Mouse (Mus musculus) midbrain, embryonic 12.5 days (tissue): ENCODE measurements around the gene Gm20388. TPM values are rescaled to one million over a fixed set of nuclear protein-coding genes. Genes with fewer than 3 reads are reported as not detected.
A peak's percentile ranks its signal among the peaks of the same experiment; 100 is the strongest.

Experiments
- ATAC-seq: fragments of 200-750 bp; cut with Nextera tagmentation; 2 replicates; pipeline ENCODE4 v1.8.0; 2017; ENCODE audit warnings: low read depth, moderate TSS enrichment, moderate library complexity; ENCODE audit not compliant: low FRiP score
- H3K27ac ChIP-seq: fragments of 300-500 bp; sonication (generic); replicated peaks from 2 replicates; pipeline ENCODE4 v1.5.1; 2016; ENCODE audit warnings: mild to moderate bottlenecking
- H3K27me3 ChIP-seq: fragments of 300-500 bp; sonication (generic); 2 replicates; pipeline ENCODE4 v1.6.1; 2016; ENCODE audit warnings: mild to moderate bottlenecking
- H3K36me3 ChIP-seq: fragments of 300-500 bp; sonication (generic); 2 replicates; pipeline ENCODE4 v1.6.1; 2016
- H3K4me1 ChIP-seq: fragments of 300-500 bp; sonication (generic); 2 replicates; pipeline ENCODE4 v1.6.1; 2016
- H3K4me2 ChIP-seq: fragments of 300-500 bp; sonication (generic); replicated peaks from 2 replicates; pipeline ENCODE4 v1.6.1; 2016; ENCODE audit warnings: mild to moderate bottlenecking, moderate library complexity
- H3K4me3 ChIP-seq: fragments of 300-500 bp; sonication (generic); 2 replicates; pipeline ENCODE4 v1.5.1; 2016; ENCODE audit warnings: mild to moderate bottlenecking
- H3K9ac ChIP-seq: fragments of 300-500 bp; sonication (generic); replicated peaks from 2 replicates; pipeline ENCODE4 v1.6.1; 2016; ENCODE audit warnings: mild to moderate bottlenecking, moderate library complexity
- H3K9me3 ChIP-seq: fragments of 300-500 bp; sonication (generic); 2 replicates; pipeline ENCODE4 v1.6.1; 2016; ENCODE audit warnings: mild to moderate bottlenecking
- WGBS: fragments of 180-500 bp; shearing (Covaris S2); methylation state at CpG from one replicate; pipeline ENCODE4 v1.1.7; 2016; 5-methylcytosine and 5-hydroxymethylcytosine counted together
- polyA plus RNA-seq: library from polyadenylated mRNA; unstranded; fragments of >200 nt; fragmentation: Nextera tagmentation; extraction: Ambion mirVana; gene quantifications from 2 replicates; pipeline ENCODE4 v1.2.1, GENCODE M21; 2016

Gm20388 gene
- polyA plus RNA-seq, 1 experiment from 2014 or later, result not detected

GRCm38 (mm10) chr8:120136618-120137017 is 226.0 kb downstream of the Gm20388 start:
- ATAC-seq, result no peak
- Histone ChIP-seq H3K9ac (no peak overlapping the region), H3K9me3 (no peaks in the 10 kb centered on the region), H3K27ac (no peak overlapping the region), H3K36me3 (no peaks in the 10 kb centered on the region), H3K4me2 (no peak overlapping the region), H3K4me1 (peaks cover 15% of the 10 kb centered on the region), H3K27me3 (0 out of 2 replicates have a peak, but pooled peaks cover 5% of the 10 kb centered on the region), H3K4me3 (no peak overlapping the region)
- WGBS, result 60% methylated on average over 7 of the region's 7 CpGs

- no peak overlapping the region for H3K4me3 ChIP-seq
- peaks cover 25% of the 10 kb centered on the region for H3K4me1 ChIP-seq
- H3K9ac ChIP-seq, result no peak overlapping the region
- H3K9me3 ChIP-seq, result no peaks in the 10 kb centered on the region
- no peak overlapping the region for H3K27ac ChIP-seq
- no peaks in the 10 kb centered on the region for H3K36me3 ChIP-seq
- 0 out of 2 replicates have a peak, but pooled peaks cover 5% of the 10 kb centered on the region for H3K27me3 ChIP-seq
- H3K4me2 ChIP-seq, result no peak overlapping the region
- 92% methylated on average over 2 of the region's 2 CpGs for WGBS
- no peak for ATAC-seq
These were observed 228.3 kb downstream of the Gm20388 start for GRCm38 (mm10) chr8:120138958-120139357.

GRCm38 (mm10) chr8:120140769-120141168 is 230.1 kb downstream of the Gm20388 start:
- H3K4me2 ChIP-seq, result no peak overlapping the region
- H3K27me3 ChIP-seq, result 0 out of 2 replicates have a peak, but pooled peaks cover 5% of the 10 kb centered on the region
- H3K4me1 ChIP-seq, result peaks cover 39% of the 10 kb centered on the region
- H3K9ac ChIP-seq, result no peak overlapping the region
- ATAC-seq, result no peak
- 83% methylated on average over 3 of the region's 3 CpGs for WGBS
- H3K9me3 ChIP-seq, result no peaks in the 10 kb centered on the region
- H3K36me3 ChIP-seq, result no peaks in the 10 kb centered on the region
- H3K27ac ChIP-seq, result no peak overlapping the region
- H3K4me3 ChIP-seq, result no peak overlapping the region

- Histone ChIP-seq H3K27ac (peak overlapping the region; percentile 78), H3K36me3 (no peaks in the 10 kb centered on the region), H3K9me3 (no peaks in the 10 kb centered on the region), H3K9ac (no peak overlapping the region), H3K4me2 (no peak overlapping the region), H3K4me1 (peaks cover 31% of the 10 kb centered on the region), H3K27me3 (no peaks in the 10 kb centered on the region), H3K4me3 (no peak overlapping the region)
- peak; percentile 65 for ATAC-seq
- WGBS, result 62% methylated on average over 15 of the region's 15 CpGs
These were observed 233.4 kb downstream of the Gm20388 start for GRCm38 (mm10) chr8:120143911-120144651.

GRCm38 (mm10) chr8:120144652-120145301 is 234.1 kb downstream of the Gm20388 start:
- ATAC-seq, result no peak; the same call in 1 of the 2 replicates
- no peak overlapping the region for H3K4me3 ChIP-seq
- H3K4me2 ChIP-seq, result no peak overlapping the region
- H3K27me3 ChIP-seq, result no peaks in the 10 kb centered on the region; the same call in 1 of the 2 replicates
- peak overlapping the region; percentile 78 for H3K27ac ChIP-seq
- 60% methylated on average over 12 of the region's 12 CpGs for WGBS
- no peak overlapping the region for H3K9ac ChIP-seq
- no peaks in the 10 kb centered on the region for H3K36me3 ChIP-seq
- H3K9me3 ChIP-seq, result no peaks in the 10 kb centered on the region
- peaks cover 31% of the 10 kb centered on the region for H3K4me1 ChIP-seq

GRCm38 (mm10) chr8:120146051-120146450 is 235.4 kb downstream of the Gm20388 start:
- no peak overlapping the region for H3K4me2 ChIP-seq
- no peaks in the 10 kb centered on the region for H3K9me3 ChIP-seq
- 82% methylated on average over 1 of the region's 1 CpGs for WGBS
- no peak overlapping the region for H3K27ac ChIP-seq
- H3K27me3 ChIP-seq, result no peaks in the 10 kb centered on the region; the same call in 1 of the 2 replicates
- ATAC-seq, result no peak
- no peak overlapping the region for H3K4me3 ChIP-seq
- H3K4me1 ChIP-seq, result peaks cover 30% of the 10 kb centered on the region
- H3K9ac ChIP-seq, result no peak overlapping the region
- no peaks in the 10 kb centered on the region for H3K36me3 ChIP-seq

- Histone ChIP-seq H3K27me3 (peaks cover 4% of the 10 kb centered on the region; the same call in 1 of the 2 replicates), H3K4me1 (peaks cover 22% of the 10 kb centered on the region), H3K9me3 (no peaks in the 10 kb centered on the region), H3K27ac (no peak overlapping the region), H3K4me2 (no peak overlapping the region), H3K36me3 (0 out of 2 replicates have a peak, but pooled peaks cover 12% of the 10 kb centered on the region), H3K4me3 (no peak overlapping the region), H3K9ac (no peak overlapping the region)
- no peak for ATAC-seq
- 73% methylated on average over 12 of the region's 12 CpGs for WGBS
These were observed 239.4 kb downstream of the Gm20388 start for GRCm38 (mm10) chr8:120150028-120150427.

- Histone ChIP-seq H3K4me2 (no peak overlapping the region), H3K27ac (no peak overlapping the region), H3K9me3 (no peaks in the 10 kb centered on the region), H3K36me3 (0 out of 2 replicates have a peak, but pooled peaks cover 12% of the 10 kb centered on the region), H3K4me3 (no peak overlapping the region), H3K9ac (no peak overlapping the region), H3K27me3 (peaks cover 4% of the 10 kb centered on the region; the same call in 1 of the 2 replicates), H3K4me1 (peaks cover 25% of the 10 kb centered on the region)
- 67% methylated on average over 9 of the region's 9 CpGs for WGBS
- no peak for ATAC-seq
These were observed 240.5 kb downstream of the Gm20388 start for GRCm38 (mm10) chr8:120151151-120151550.

- Histone ChIP-seq H3K9ac (no peak overlapping the region), H3K4me1 (peaks cover 25% of the 10 kb centered on the region), H3K27me3 (peaks cover 4% of the 10 kb centered on the region; the same call in 1 of the 2 replicates), H3K36me3 (0 out of 2 replicates have a peak, but pooled peaks cover 12% of the 10 kb centered on the region), H3K4me3 (no peak overlapping the region), H3K27ac (no peak overlapping the region), H3K4me2 (no peak overlapping the region), H3K9me3 (no peaks in the 10 kb centered on the region)
- WGBS, result 61% methylated on average over 7 of the region's 7 CpGs
- no peak for ATAC-seq
These were observed 242.0 kb downstream of the Gm20388 start for GRCm38 (mm10) chr8:120152636-120153035.

GRCm38 (mm10) chr8:120160366-120160765 is 249.7 kb downstream of the Gm20388 start:
- Histone ChIP-seq H3K4me3 (no peak overlapping the region), H3K4me2 (no peak overlapping the region), H3K36me3 (no peaks in the 10 kb centered on the region), H3K27ac (no peak overlapping the region), H3K9ac (no peak overlapping the region), H3K9me3 (no peaks in the 10 kb centered on the region), H3K4me1 (0 out of 2 replicates have a peak, but pooled peaks cover 16% of the 10 kb centered on the region), H3K27me3 (peaks cover 12% of the 10 kb centered on the region; the same call in 1 of the 2 replicates)
- no peak for ATAC-seq
- WGBS, result 85% methylated on average over 8 of the region's 8 CpGs

- H3K4me1 ChIP-seq, result 0 out of 2 replicates have a peak, but pooled peaks cover 11% of the 10 kb centered on the region
- no peak overlapping the region for H3K4me3 ChIP-seq
- no peak for ATAC-seq
- WGBS, result 75% methylated on average over 16 of the region's 16 CpGs
- H3K36me3 ChIP-seq, result no peaks in the 10 kb centered on the region
- H3K27ac ChIP-seq, result no peak overlapping the region
- no peaks in the 10 kb centered on the region for H3K9me3 ChIP-seq
- no peak overlapping the region for H3K9ac ChIP-seq
- no peak overlapping the region for H3K4me2 ChIP-seq
- peaks cover 12% of the 10 kb centered on the region; the same call in 1 of the 2 replicates for H3K27me3 ChIP-seq
These were observed 251.2 kb downstream of the Gm20388 start for GRCm38 (mm10) chr8:120161658-120162403.
